Mouse (Mus musculus) stomach, embryonic 16.5 days (tissue): ENCODE measurements around the gene Pde6g. TPM values are rescaled to one million over a fixed set of nuclear protein-coding genes. Genes with fewer than 3 reads are reported as not detected.

Experiments used
- ATAC-seq: fragments of 200-750 bp; cut with Nextera tagmentation; 2 replicates; pipeline ENCODE4 v1.8.0; 2017; ENCODE audit warnings: moderate number of reproducible peaks, moderate TSS enrichment; ENCODE audit not compliant: insufficient read depth, low FRiP score
- H3K27ac ChIP-seq: fragments of 300-500 bp; sonication (generic); 2 replicates; pipeline ENCODE4 v1.5.1; 2014; ENCODE audit warnings: low read length
- H3K27me3 ChIP-seq: fragments of 300-500 bp; sonication (generic); 2 replicates; pipeline ENCODE4 v1.6.1; 2014; ENCODE audit warnings: low read length, control low read depth, mixed read lengths; ENCODE audit not compliant: control insufficient read depth, insufficient read depth
- H3K36me3 ChIP-seq: fragments of 300-500 bp; sonication (generic); 2 replicates; pipeline ENCODE4 v1.6.1; 2014; ENCODE audit warnings: low read length; ENCODE audit not compliant: control insufficient read depth, insufficient read depth
- H3K4me1 ChIP-seq: fragments of 300-500 bp; sonication (generic); 2 replicates; pipeline ENCODE4 v1.6.1; 2014; ENCODE audit warnings: low read length, control low read depth, mixed read lengths; ENCODE audit not compliant: control insufficient read depth, insufficient read depth
- H3K4me2 ChIP-seq: fragments of 300-500 bp; sonication (generic); 2 replicates; pipeline ENCODE4 v1.6.1; 2014; ENCODE audit warnings: low read depth, low read length, mixed read lengths
- H3K4me3 ChIP-seq: fragments of 300-500 bp; sonication (generic); replicated peaks from 2 replicates; pipeline ENCODE4 v1.5.1; 2014; ENCODE audit warnings: mild to moderate bottlenecking, low read length
- H3K9ac ChIP-seq: fragments of 300-500 bp; sonication (generic); 2 replicates; pipeline ENCODE4 v1.6.1; 2014; ENCODE audit warnings: low read length
- H3K9me3 ChIP-seq: fragments of 300-500 bp; sonication (generic); replicated peaks from 2 replicates; pipeline ENCODE4 v1.6.1; 2016; ENCODE audit warnings: low read length, control low read depth; ENCODE audit not compliant: control insufficient read depth
- WGBS: fragments of 180-500 bp; shearing (Covaris S2); extraction: QIAGEN DNeasy Blood & Tissue Kit; methylation state at CpG from one replicate; pipeline ENCODE4 v1.1.7; 2014; 5-methylcytosine and 5-hydroxymethylcytosine counted together
- polyA plus RNA-seq: library from polyadenylated mRNA; unstranded; fragments of >200 nt; fragmentation: Nextera tagmentation; extraction: Ambion mirVana; gene quantifications from 2 replicates; pipeline ENCODE4 v1.2.1, GENCODE M21; 2015

The Pde6g gene
- polyA plus RNA-seq, 1 experiment from 2014 or later = 0.30 TPM

- Histone ChIP-seq H3K9ac (peak overlapping the region; percentile 88), H3K27ac (peak overlapping the region; percentile 89), H3K4me3 (peak overlapping the region; percentile 96), H3K9me3 (no peaks in the 10 kb centered on the region), H3K4me2 (peak overlapping the region; percentile 89), H3K4me1 (peaks cover 27% of the 10 kb centered on the region), H3K36me3 (peaks cover 12% of the 10 kb centered on the region), H3K27me3 (no peaks in the 10 kb centered on the region)
- no peak for ATAC-seq
- WGBS = 47% methylated on average over 3 of the region's 3 CpGs
Observed at GRCm38 (mm10) chr11:120493351-120493750, 40.1 kb upstream of the Pde6g start.

GRCm38 (mm10) chr11:120492878-120493203, 39.5 kb upstream of the Pde6g start:
- ATAC-seq = no peak
- WGBS = 21% methylated on average over 3 of the region's 3 CpGs
- H3K27ac ChIP-seq = peak overlapping the region; percentile 89
- peaks cover 12% of the 10 kb centered on the region for H3K36me3 ChIP-seq
- H3K4me2 ChIP-seq = peak overlapping the region; percentile 89
- peaks cover 27% of the 10 kb centered on the region for H3K4me1 ChIP-seq
- H3K9ac ChIP-seq = peak overlapping the region; percentile 88
- H3K9me3 ChIP-seq = no peaks in the 10 kb centered on the region
- no peaks in the 10 kb centered on the region for H3K27me3 ChIP-seq
- H3K4me3 ChIP-seq = peak overlapping the region; percentile 96

- H3K4me1 ChIP-seq = peaks cover 27% of the 10 kb centered on the region
- no peaks in the 10 kb centered on the region for H3K27me3 ChIP-seq
- peaks cover 18% of the 10 kb centered on the region for H3K36me3 ChIP-seq
- H3K4me3 ChIP-seq = peak overlapping the region; percentile 96
- peak; percentile 8; the same call in 1 of the 2 replicates for ATAC-seq
- H3K9me3 ChIP-seq = no peaks in the 10 kb centered on the region
- H3K9ac ChIP-seq = peak overlapping the region; percentile 88
- H3K4me2 ChIP-seq = peak overlapping the region; percentile 89
- peak overlapping the region; percentile 89 for H3K27ac ChIP-seq
- WGBS = under 1% methylated on average over 48 of the region's 48 CpGs
Observed at GRCm38 (mm10) chr11:120492024-120492877, 39.0 kb upstream of the Pde6g start.

- Histone ChIP-seq H3K36me3 (peaks cover 19% of the 10 kb centered on the region), H3K4me2 (peak within 1 kb of the TSS; percentile 89), H3K27ac (peak within 1 kb of the TSS; percentile 89), H3K9ac (peak within 1 kb of the TSS; percentile 88), H3K9me3 (no peaks in the 10 kb centered on the region), H3K27me3 (no peaks in the 10 kb centered on the region), H3K4me3 (peak within 1 kb of the TSS; percentile 96), H3K4me1 (peaks cover 27% of the 10 kb centered on the region)
- peak; percentile 91 for ATAC-seq
- WGBS = under 1% methylated on average over 35 of the region's 35 CpGs
Observed at GRCm38 (mm10) chr11:120491317-120492023, 38.2 kb upstream of the Pde6g start, which contains the start of gene Slc25a10. Gene Slc25a10, plus strand, starts transcription at chr11:120491840.

- 31% methylated on average over 4 of the region's 4 CpGs for WGBS
- Histone ChIP-seq H3K4me2 (peak overlapping the region; percentile 89), H3K27me3 (no peaks in the 10 kb centered on the region), H3K36me3 (peaks cover 18% of the 10 kb centered on the region), H3K27ac (peak overlapping the region; percentile 89), H3K4me3 (peak overlapping the region; percentile 96; the same call in 1 of the 2 replicates), H3K9ac (peak overlapping the region; percentile 88; the same call in 1 of the 2 replicates), H3K4me1 (peaks cover 32% of the 10 kb centered on the region), H3K9me3 (no peaks in the 10 kb centered on the region)
- no peak for ATAC-seq
Observed at GRCm38 (mm10) chr11:120490291-120491046, 37.2 kb upstream of the Pde6g start.

- peak overlapping the region; percentile 54 for H3K27ac ChIP-seq
- H3K9me3 ChIP-seq = no peaks in the 10 kb centered on the region
- no peak overlapping the region for H3K4me3 ChIP-seq
- WGBS = 52% methylated on average over 4 of the region's 4 CpGs
- no peaks in the 10 kb centered on the region for H3K27me3 ChIP-seq
- peak; percentile 35; the same call in 1 of the 2 replicates for ATAC-seq
- H3K36me3 ChIP-seq = peaks cover 10% of the 10 kb centered on the region; the same call in 1 of the 2 replicates
- peaks cover 36% of the 10 kb centered on the region for H3K4me1 ChIP-seq
- H3K9ac ChIP-seq = 0 out of 2 replicates have a peak overlapping the region, but pooled peaks have one; percentile 2
- no peak overlapping the region for H3K4me2 ChIP-seq
Observed at GRCm38 (mm10) chr11:120489054-120489761, 35.9 kb upstream of the Pde6g start.

- H3K27ac ChIP-seq = no peak overlapping the region
- peaks cover 37% of the 10 kb centered on the region for H3K4me1 ChIP-seq
- peaks cover 10% of the 10 kb centered on the region; the same call in 1 of the 2 replicates for H3K36me3 ChIP-seq
- no peak overlapping the region for H3K4me2 ChIP-seq
- no peak overlapping the region for H3K4me3 ChIP-seq
- H3K9me3 ChIP-seq = no peaks in the 10 kb centered on the region
- no peak for ATAC-seq
- 0 out of 2 replicates have a peak overlapping the region, but pooled peaks have one; percentile 2 for H3K9ac ChIP-seq
- H3K27me3 ChIP-seq = no peaks in the 10 kb centered on the region
- WGBS = 69% methylated on average over 4 of the region's 4 CpGs
Observed at GRCm38 (mm10) chr11:120488516-120488915, 35.2 kb upstream of the Pde6g start.

- Histone ChIP-seq H3K9me3 (no peaks in the 10 kb centered on the region), H3K27me3 (no peaks in the 10 kb centered on the region), H3K4me1 (peaks cover 21% of the 10 kb centered on the region), H3K4me3 (peak overlapping the region; percentile 82), H3K27ac (no peak overlapping the region; the same call in 1 of the 2 replicates), H3K9ac (peak overlapping the region; percentile 93), H3K4me2 (peak overlapping the region; percentile 88), H3K36me3 (peaks cover 20% of the 10 kb centered on the region; the same call in 1 of the 2 replicates)
- 8% methylated on average over 10 of the region's 10 CpGs for WGBS
- ATAC-seq = no peak
Observed at GRCm38 (mm10) chr11:120485251-120485650, 32.0 kb upstream of the Pde6g start.
